Mouse (Mus musculus): ENCODE results near the gene Fxyd1. TPM values are rescaled to one million over a fixed set of nuclear protein-coding genes. Genes with fewer than 3 reads are reported as not detected.

The Fxyd1 gene
- polyA plus RNA-seq, 1 experiment, result 1.7 TPM

GRCm38 (mm10) chr7:31081106-31081505 lies 24.1 kb upstream of the Fxyd1 start:
- H3K9me3 ChIP-seq (ENCODE audit: control insufficient read depth, low read length), result no peaks in the 10 kb centered on the region
- no peak overlapping the region for H3K4me3 ChIP-seq (replicated peaks)
- no peaks in the 10 kb centered on the region for H3K36me3 ChIP-seq (ENCODE audit: control insufficient read depth)
- TF ChIP-seq TAL1 (IDR thresholded peaks at IDR 0.05; ENCODE audit: low read length) (no peak), GATA1 (IDR thresholded peaks at IDR 0.05; ENCODE audit: low read length) (no peak)
- H3K4me1 ChIP-seq (ENCODE audit: control insufficient read depth), result no peaks in the 10 kb centered on the region
- H3K27me3 ChIP-seq (ENCODE audit: control insufficient read depth), result no peaks in the 10 kb centered on the region

GRCm38 (mm10) chr7:31080611-31081010 lies 23.6 kb upstream of the Fxyd1 start:
- Histone ChIP-seq H3K36me3 (ENCODE audit: control insufficient read depth) (no peaks in the 10 kb centered on the region), H3K4me3 (replicated peaks) (no peak overlapping the region), H3K27me3 (ENCODE audit: control insufficient read depth) (no peaks in the 10 kb centered on the region), H3K9me3 (ENCODE audit: control insufficient read depth, low read length) (no peaks in the 10 kb centered on the region), H3K4me1 (ENCODE audit: control insufficient read depth) (no peaks in the 10 kb centered on the region)
- TF ChIP-seq GATA1 (IDR thresholded peaks at IDR 0.05; ENCODE audit: low read length), result no peak
- TF ChIP-seq TAL1 (IDR thresholded peaks at IDR 0.05; ENCODE audit: low read length), result no peak

GRCm38 (mm10) chr7:31079670-31080069 lies 22.7 kb upstream of the Fxyd1 start:
- TF ChIP-seq TAL1 (IDR thresholded peaks at IDR 0.05; ENCODE audit: low read length), result no peak
- TF ChIP-seq GATA1 (IDR thresholded peaks at IDR 0.05; ENCODE audit: low read length), result no peak

GRCm38 (mm10) chr7:31077885-31078445 lies 21.0 kb upstream of the Fxyd1 start:
- Histone ChIP-seq H3K9me3 (ENCODE audit: control insufficient read depth, low read length) (no peaks in the 10 kb centered on the region), H3K27me3 (ENCODE audit: control insufficient read depth) (no peaks in the 10 kb centered on the region), H3K4me3 (replicated peaks) (no peak overlapping the region), H3K4me1 (ENCODE audit: control insufficient read depth) (no peaks in the 10 kb centered on the region), H3K36me3 (ENCODE audit: control insufficient read depth) (no peaks in the 10 kb centered on the region)
- TF ChIP-seq GATA1 (IDR thresholded peaks at IDR 0.05; ENCODE audit: low read length) (no peak), TAL1 (IDR thresholded peaks at IDR 0.05; ENCODE audit: low read length) (no peak)

More at GRCm38 (mm10) chr7:31079670-31080069, 22.7 kb upstream of the Fxyd1 start:
- H3K4me3 ChIP-seq (replicated peaks), result no peak overlapping the region
- H3K9me3 ChIP-seq (ENCODE audit: control insufficient read depth, low read length), result no peaks in the 10 kb centered on the region
- H3K4me1 ChIP-seq (ENCODE audit: control insufficient read depth), result no peaks in the 10 kb centered on the region
- H3K36me3 ChIP-seq (ENCODE audit: control insufficient read depth), result no peaks in the 10 kb centered on the region
- H3K27me3 ChIP-seq (ENCODE audit: control insufficient read depth), result no peaks in the 10 kb centered on the region

GRCm38 (mm10) chr7:31077470-31077869 lies 20.5 kb upstream of the Fxyd1 start:
- Histone ChIP-seq H3K36me3 (ENCODE audit: control insufficient read depth) (no peaks in the 10 kb centered on the region), H3K4me3 (replicated peaks) (no peak overlapping the region), H3K27me3 (ENCODE audit: control insufficient read depth) (no peaks in the 10 kb centered on the region), H3K9me3 (ENCODE audit: control insufficient read depth, low read length) (no peaks in the 10 kb centered on the region), H3K4me1 (ENCODE audit: control insufficient read depth) (no peaks in the 10 kb centered on the region)
- TF ChIP-seq TAL1 (IDR thresholded peaks at IDR 0.05; ENCODE audit: low read length), result no peak

GRCm38 (mm10) chr7:31076492-31076891 lies 19.5 kb upstream of the Fxyd1 start, which contains the start of gene Fxyd3:
Fxyd3 (minus strand) TSS chr7:31076704.
- Histone ChIP-seq H3K36me3 (ENCODE audit: control insufficient read depth) (no peaks in the 10 kb centered on the region), H3K9me3 (ENCODE audit: control insufficient read depth, low read length) (no peaks in the 10 kb centered on the region), H3K4me3 (replicated peaks) (no peak within 1 kb of the TSS), H3K27me3 (ENCODE audit: control insufficient read depth) (no peaks in the 10 kb centered on the region), H3K4me1 (ENCODE audit: control insufficient read depth) (no peaks in the 10 kb centered on the region)
- no peak for TF ChIP-seq GATA1 (IDR thresholded peaks at IDR 0.05; ENCODE audit: low read length)

GRCm38 (mm10) chr7:31074713-31075069 lies 17.7 kb upstream of the Fxyd1 start:
- TF ChIP-seq GATA1 (IDR thresholded peaks at IDR 0.05; ENCODE audit: low read length) (no peak), TAL1 (IDR thresholded peaks at IDR 0.05; ENCODE audit: low read length) (no peak)
- H3K36me3 ChIP-seq (ENCODE audit: control insufficient read depth), result no peaks in the 10 kb centered on the region
- H3K27me3 ChIP-seq (ENCODE audit: control insufficient read depth), result no peaks in the 10 kb centered on the region
- no peak overlapping the region for H3K4me3 ChIP-seq (replicated peaks)
- H3K9me3 ChIP-seq (ENCODE audit: control insufficient read depth, low read length), result no peaks in the 10 kb centered on the region
- no peaks in the 10 kb centered on the region for H3K4me1 ChIP-seq (ENCODE audit: control insufficient read depth)

GRCm38 (mm10) chr7:31074061-31074712 lies 17.2 kb upstream of the Fxyd1 start:
- TF ChIP-seq GATA1 (IDR thresholded peaks at IDR 0.05; ENCODE audit: low read length) (no peak), TAL1 (IDR thresholded peaks at IDR 0.05; ENCODE audit: low read length) (no peak)
- Histone ChIP-seq H3K4me1 (ENCODE audit: control insufficient read depth) (no peaks in the 10 kb centered on the region), H3K27me3 (ENCODE audit: control insufficient read depth) (no peaks in the 10 kb centered on the region), H3K36me3 (ENCODE audit: control insufficient read depth) (no peaks in the 10 kb centered on the region), H3K4me3 (replicated peaks) (no peak overlapping the region), H3K9me3 (ENCODE audit: control insufficient read depth, low read length) (no peaks in the 10 kb centered on the region)

GRCm38 (mm10) chr7:31073546-31073945 lies 16.5 kb upstream of the Fxyd1 start:
- H3K36me3 ChIP-seq (ENCODE audit: control insufficient read depth), result no peaks in the 10 kb centered on the region
- no peak overlapping the region for H3K4me3 ChIP-seq (replicated peaks)
- no peaks in the 10 kb centered on the region for H3K4me1 ChIP-seq (ENCODE audit: control insufficient read depth)
- no peaks in the 10 kb centered on the region for H3K9me3 ChIP-seq (ENCODE audit: control insufficient read depth, low read length)
- TF ChIP-seq GATA1 (IDR thresholded peaks at IDR 0.05; ENCODE audit: low read length), result no peak
- TF ChIP-seq TAL1 (IDR thresholded peaks at IDR 0.05; ENCODE audit: low read length), result no peak
- no peaks in the 10 kb centered on the region for H3K27me3 ChIP-seq (ENCODE audit: control insufficient read depth)

- H3K9me3 ChIP-seq (ENCODE audit: control insufficient read depth, low read length), result no peaks in the 10 kb centered on the region
- no peaks in the 10 kb centered on the region for H3K4me1 ChIP-seq (ENCODE audit: control insufficient read depth)
- H3K27me3 ChIP-seq (ENCODE audit: control insufficient read depth), result no peaks in the 10 kb centered on the region
- TF ChIP-seq TAL1 (IDR thresholded peaks at IDR 0.05; ENCODE audit: low read length) (no peak), GATA1 (IDR thresholded peaks at IDR 0.05; ENCODE audit: low read length) (no peak)
- no peak overlapping the region for H3K4me3 ChIP-seq (replicated peaks)
- H3K36me3 ChIP-seq (ENCODE audit: control insufficient read depth), result no peaks in the 10 kb centered on the region
These were observed 15.3 kb upstream of the Fxyd1 start for GRCm38 (mm10) chr7:31072326-31072725.
